Mouse (Mus musculus) limb, embryonic 10.5 days (tissue): ENCODE measurements around the gene Cacna2d3. TPM values are rescaled to one million over a fixed set of nuclear protein-coding genes. Genes with fewer than 3 reads are reported as not detected.

Experiments used
- DNase-seq: peaks from one replicate; pipeline ENCODE4 v3.0.0-alpha.2; 2017; ENCODE audit warnings: low spot score
- H3K27ac ChIP-seq: fragments of 300-500 bp; sonication (generic); 2 replicates; pipeline ENCODE4 v1.5.1; 2016; ENCODE audit warnings: mild to moderate bottlenecking
- H3K27me3 ChIP-seq: fragments of 300-500 bp; sonication (generic); 2 replicates; pipeline ENCODE4 v1.6.1; 2016; ENCODE audit warnings: low read depth, mild to moderate bottlenecking; ENCODE audit not compliant: poor library complexity, severe bottlenecking
- H3K36me3 ChIP-seq: fragments of 300-500 bp; sonication (generic); 2 replicates; pipeline ENCODE4 v1.6.1; 2016; ENCODE audit warnings: mild to moderate bottlenecking, moderate library complexity
- H3K4me1 ChIP-seq: fragments of 300-500 bp; sonication (generic); 2 replicates; pipeline ENCODE4 v1.6.1; 2016
- H3K4me3 ChIP-seq: fragments of 300-500 bp; sonication (generic); 2 replicates; pipeline ENCODE4 v1.5.1; 2016; ENCODE audit warnings: mild to moderate bottlenecking, moderate library complexity
- H3K9me3 ChIP-seq: fragments of 300-500 bp; sonication (generic); replicated peaks from 2 replicates; pipeline ENCODE4 v1.6.1; 2016; ENCODE audit warnings: mild to moderate bottlenecking
- WGBS: fragments of 180-500 bp; shearing (Covaris S2); methylation state at CpG from one replicate; pipeline ENCODE4 v1.1.7; 2016; 5-methylcytosine and 5-hydroxymethylcytosine counted together
- polyA plus RNA-seq: library from polyadenylated mRNA; unstranded; fragments of >200 nt; fragmentation: Nextera tagmentation; extraction: Ambion mirVana; gene quantifications from 2 replicates; pipeline ENCODE4 v1.2.1, GENCODE M21; 2016

The Cacna2d3 gene
- polyA plus RNA-seq, 1 experiment from 2014 or later: 0.86 TPM

DNA sequence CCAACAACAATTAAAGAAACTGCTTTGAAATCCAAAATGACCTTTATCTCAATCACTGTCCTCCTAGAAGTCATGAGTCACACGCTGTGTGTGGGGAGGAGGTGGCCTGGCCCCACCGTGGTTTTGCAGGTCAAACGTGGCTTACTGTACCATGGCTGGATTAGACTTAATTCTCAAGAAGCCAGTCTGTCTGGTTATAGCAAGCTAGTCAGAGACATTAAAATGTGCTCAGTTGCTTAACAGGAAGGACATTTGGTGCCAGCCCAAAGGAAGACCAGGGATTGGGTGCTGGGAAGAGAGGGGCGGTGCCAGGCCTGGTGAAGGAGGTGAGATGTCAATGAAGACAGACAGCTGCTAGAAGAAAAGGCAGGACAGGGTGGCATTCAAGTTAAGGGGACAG, 641.0 kb downstream of the Cacna2d3 start:
- DNase-seq: no peak
- H3K4me1 ChIP-seq: peaks cover 29% of the 10 kb centered on the region
- H3K27me3 ChIP-seq: 0 out of 2 replicates have a peak, but pooled peaks cover 4% of the 10 kb centered on the region
- no peak overlapping the region for H3K27ac ChIP-seq
- 74% methylated on average over 4 of the region's 4 CpGs for WGBS
- no peaks in the 10 kb centered on the region for H3K36me3 ChIP-seq
- H3K4me3 ChIP-seq: no peak overlapping the region
- no peaks in the 10 kb centered on the region for H3K9me3 ChIP-seq

DNA sequence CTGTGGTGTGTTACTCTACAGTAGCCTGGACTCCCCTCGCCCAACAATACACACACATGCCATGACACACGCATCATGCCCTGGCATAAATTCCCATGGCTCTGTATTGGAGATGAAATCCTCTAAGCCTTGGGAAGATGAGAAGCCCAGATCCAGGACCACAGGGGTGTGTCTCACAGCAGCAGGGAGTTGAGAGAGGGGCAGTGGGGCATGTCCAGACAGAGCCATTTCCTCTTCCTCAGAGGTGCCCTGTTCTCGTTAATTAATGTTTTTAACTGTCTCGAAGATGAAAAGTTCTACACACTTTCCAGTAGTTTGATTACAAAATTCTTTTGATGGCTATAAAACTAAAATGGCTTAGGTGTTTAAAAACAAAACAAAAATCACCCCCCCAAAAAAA, 641.4 kb downstream of the Cacna2d3 start:
- WGBS: 77% methylated on average over 4 of the region's 4 CpGs
- H3K27ac ChIP-seq: no peak overlapping the region; the same call in 1 of the 2 replicates

GRCm38 (mm10) chr14:29077418-29077817, 644.2 kb downstream of the Cacna2d3 start:
- no peaks in the 10 kb centered on the region for H3K36me3 ChIP-seq
- H3K4me1 ChIP-seq: peaks cover 37% of the 10 kb centered on the region
- no peak for DNase-seq
- WGBS: 43% methylated on average over 3 of the region's 3 CpGs
- H3K9me3 ChIP-seq: no peaks in the 10 kb centered on the region
- H3K27me3 ChIP-seq: 0 out of 2 replicates have a peak, but pooled peaks cover 4% of the 10 kb centered on the region
- H3K4me3 ChIP-seq: no peak overlapping the region
- H3K27ac ChIP-seq: peak overlapping the region; percentile 48; the same call in 1 of the 2 replicates

More for the DNA sequence above, 641.4 kb downstream of the Cacna2d3 start:
- H3K36me3 ChIP-seq: no peaks in the 10 kb centered on the region
- H3K27me3 ChIP-seq: 0 out of 2 replicates have a peak, but pooled peaks cover 4% of the 10 kb centered on the region
- no peak overlapping the region for H3K4me3 ChIP-seq
- DNase-seq: no peak
- no peaks in the 10 kb centered on the region for H3K9me3 ChIP-seq
- H3K4me1 ChIP-seq: peaks cover 25% of the 10 kb centered on the region

DNA sequence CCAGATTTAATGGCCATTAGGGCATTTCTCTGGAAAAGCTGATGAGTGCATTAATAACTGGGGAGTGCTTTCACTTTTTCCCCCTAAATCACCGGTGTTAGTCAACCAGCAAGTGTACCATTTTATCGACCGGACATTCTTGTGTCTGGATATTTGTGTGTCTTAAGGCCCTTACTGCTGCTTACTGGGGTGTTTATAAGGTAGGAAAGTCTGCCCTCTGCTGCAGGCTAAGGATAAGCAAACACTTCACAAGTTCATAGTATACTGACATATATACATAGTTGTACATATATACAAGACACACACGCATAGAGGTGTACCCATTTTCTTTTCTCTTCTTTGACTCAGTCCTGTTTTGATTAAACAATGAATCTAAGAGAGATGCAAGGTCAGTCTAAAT, 647.9 kb downstream of the Cacna2d3 start:
- Histone ChIP-seq H3K9me3 (no peaks in the 10 kb centered on the region), H3K4me3 (no peak overlapping the region), H3K27ac (no peak overlapping the region), H3K27me3 (0 out of 2 replicates have a peak, but pooled peaks cover 4% of the 10 kb centered on the region), H3K36me3 (no peaks in the 10 kb centered on the region), H3K4me1 (peaks cover 27% of the 10 kb centered on the region)
- DNase-seq: no peak
- 80% methylated on average over 4 of the region's 4 CpGs for WGBS

DNA sequence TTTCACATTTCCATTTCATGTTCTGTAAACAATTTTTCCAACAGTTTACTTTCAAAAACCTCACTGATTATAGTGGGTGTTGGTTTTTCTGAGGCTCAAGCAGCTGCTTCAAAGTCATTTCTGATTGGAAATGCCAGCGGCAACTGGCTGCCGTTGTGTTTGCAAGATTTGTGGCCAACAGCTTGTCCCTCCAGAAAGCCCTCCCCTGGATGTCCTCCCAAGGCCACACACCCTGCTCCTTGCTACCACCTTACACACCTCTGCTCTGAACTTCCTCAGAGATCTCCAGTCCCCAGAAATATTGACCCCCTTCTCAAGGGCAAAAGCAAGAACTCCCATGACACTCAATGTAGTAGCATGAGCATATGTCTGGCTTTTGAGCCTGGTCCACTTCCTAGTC, 659.0 kb downstream of the Cacna2d3 start:
- no peak for DNase-seq
- no peaks in the 10 kb centered on the region for H3K9me3 ChIP-seq
- no peak overlapping the region for H3K4me3 ChIP-seq
- no peak overlapping the region for H3K27ac ChIP-seq
- peaks cover 25% of the 10 kb centered on the region for H3K4me1 ChIP-seq
- WGBS: 88% methylated on average over 2 of the region's 2 CpGs
- no peaks in the 10 kb centered on the region for H3K27me3 ChIP-seq
- no peaks in the 10 kb centered on the region for H3K36me3 ChIP-seq

GRCm38 (mm10) chr14:29061491-29061890, 660.2 kb downstream of the Cacna2d3 start:
- 91% methylated on average over 1 of the region's 1 CpGs for WGBS
- H3K36me3 ChIP-seq: no peaks in the 10 kb centered on the region
- no peaks in the 10 kb centered on the region for H3K27me3 ChIP-seq
- no peak overlapping the region for H3K4me3 ChIP-seq
- no peaks in the 10 kb centered on the region for H3K9me3 ChIP-seq
- H3K27ac ChIP-seq: no peak overlapping the region
- DNase-seq: no peak
- peaks cover 18% of the 10 kb centered on the region for H3K4me1 ChIP-seq

DNA sequence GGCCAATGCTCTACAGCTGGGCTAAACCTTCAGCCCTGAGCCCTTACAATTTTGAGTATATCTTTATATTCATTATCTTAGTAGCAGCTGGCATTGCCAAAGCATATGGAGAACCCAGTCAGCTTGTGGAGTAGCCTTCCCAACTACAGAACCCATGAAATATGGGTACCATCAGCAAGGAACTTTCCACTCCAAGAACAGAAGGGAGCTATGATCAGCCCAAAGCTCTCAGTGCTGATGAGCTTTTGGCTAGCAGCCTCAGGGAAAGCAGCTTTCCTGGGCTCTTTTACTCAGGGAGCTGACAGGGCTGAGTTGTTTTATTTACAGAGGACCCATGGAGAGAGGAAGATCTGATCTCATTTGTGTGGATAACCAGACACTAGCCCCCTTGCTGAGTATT, 661.0 kb downstream of the Cacna2d3 start:
- Histone ChIP-seq H3K36me3 (no peaks in the 10 kb centered on the region), H3K4me1 (peaks cover 13% of the 10 kb centered on the region), H3K9me3 (no peaks in the 10 kb centered on the region), H3K27me3 (no peaks in the 10 kb centered on the region), H3K27ac (no peak overlapping the region), H3K4me3 (no peak overlapping the region)
- DNase-seq: no peak

- 30% methylated on average over 16 of the region's 16 CpGs for WGBS
- Histone ChIP-seq H3K36me3 (no peaks in the 10 kb centered on the region), H3K4me1 (peaks cover 9% of the 10 kb centered on the region), H3K27me3 (no peaks in the 10 kb centered on the region), H3K4me3 (no peak overlapping the region), H3K27ac (no peak overlapping the region), H3K9me3 (no peaks in the 10 kb centered on the region)
- DNase-seq: no peak
Observed at GRCm38 (mm10) chr14:29051951-29052835, 669.5 kb downstream of the Cacna2d3 start.

GRCm38 (mm10) chr14:29042355-29042754, 679.3 kb downstream of the Cacna2d3 start:
- no peaks in the 10 kb centered on the region for H3K36me3 ChIP-seq
- no peak for DNase-seq
- no peaks in the 10 kb centered on the region for H3K9me3 ChIP-seq
- H3K27ac ChIP-seq: no peak overlapping the region
- 74% methylated on average over 1 of the region's 1 CpGs for WGBS
- H3K27me3 ChIP-seq: no peaks in the 10 kb centered on the region
- 0 out of 2 replicates have a peak, but pooled peaks cover 2% of the 10 kb centered on the region for H3K4me1 ChIP-seq
- H3K4me3 ChIP-seq: no peak overlapping the region

DNA sequence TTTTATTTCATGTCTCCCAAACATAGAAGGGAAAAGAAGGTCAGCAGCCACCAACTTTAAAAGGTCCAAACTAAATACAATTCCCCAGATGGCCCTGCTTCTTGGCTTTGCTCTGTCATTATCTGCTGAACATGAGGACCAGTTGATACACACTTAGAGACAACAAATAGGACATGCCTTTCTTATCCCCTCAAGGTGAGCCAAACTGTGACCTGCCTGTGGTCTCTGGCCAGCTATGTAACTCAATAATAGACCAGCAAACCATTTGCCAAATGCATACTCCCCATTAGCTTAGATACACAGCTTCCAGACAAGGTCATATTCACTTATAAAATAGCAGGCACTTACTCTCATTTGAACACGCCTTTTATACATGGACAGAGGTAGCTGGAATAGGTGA, 680.2 kb downstream of the Cacna2d3 start:
- WGBS: 82% methylated on average over 1 of the region's 1 CpGs
- Histone ChIP-seq H3K36me3 (no peaks in the 10 kb centered on the region), H3K4me3 (no peak overlapping the region), H3K27ac (no peak overlapping the region), H3K4me1 (0 out of 2 replicates have a peak, but pooled peaks cover 2% of the 10 kb centered on the region), H3K27me3 (no peaks in the 10 kb centered on the region), H3K9me3 (no peaks in the 10 kb centered on the region)
- no peak for DNase-seq

DNA sequence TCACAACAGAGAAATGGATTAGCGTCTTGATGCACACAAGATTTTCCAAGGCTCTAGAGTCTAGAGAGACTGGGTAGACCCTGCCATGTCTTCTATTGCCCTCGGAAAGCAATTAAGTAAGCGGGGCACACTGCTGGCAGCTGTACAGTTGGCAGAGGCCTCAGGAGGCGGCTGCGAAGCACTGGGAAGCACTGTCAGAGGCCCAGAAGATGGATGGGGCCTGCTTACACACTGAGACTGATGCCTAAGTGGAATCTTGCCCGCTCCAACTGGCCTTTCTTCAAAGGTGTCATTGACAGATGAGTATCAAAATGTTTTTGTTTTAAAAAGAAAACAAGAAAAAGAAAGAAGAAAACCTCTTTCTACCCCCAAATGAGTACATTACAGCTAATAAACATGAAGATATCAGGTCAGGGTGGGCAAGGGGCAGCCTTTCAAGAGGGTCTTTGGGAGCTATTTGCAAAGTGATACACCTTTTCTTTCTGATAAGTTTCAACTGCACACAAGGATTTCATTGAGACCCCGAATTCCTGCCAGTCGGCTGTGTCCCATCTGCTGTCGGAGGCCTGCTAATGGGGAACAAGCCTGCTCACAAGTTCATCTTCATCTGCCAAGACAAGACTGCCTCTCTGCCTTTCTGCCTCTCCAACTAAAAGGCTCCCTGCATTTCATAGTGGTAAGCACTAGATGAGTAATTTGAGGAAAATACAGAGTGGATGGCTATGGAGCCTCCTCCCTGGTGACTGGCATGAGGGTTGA, 680.9 kb downstream of the Cacna2d3 start:
- no peaks in the 10 kb centered on the region for H3K36me3 ChIP-seq
- no peak for DNase-seq
- H3K27ac ChIP-seq: no peak overlapping the region
- no peaks in the 10 kb centered on the region for H3K9me3 ChIP-seq
- H3K4me1 ChIP-seq: 0 out of 2 replicates have a peak, but pooled peaks cover 2% of the 10 kb centered on the region
- H3K27me3 ChIP-seq: no peaks in the 10 kb centered on the region
- H3K4me3 ChIP-seq: no peak overlapping the region
- WGBS: 43% methylated on average over 9 of the region's 9 CpGs

- 69% methylated on average over 5 of the region's 5 CpGs for WGBS
- no peak for DNase-seq
- Histone ChIP-seq H3K4me1 (0 out of 2 replicates have a peak, but pooled peaks cover 2% of the 10 kb centered on the region), H3K27me3 (no peaks in the 10 kb centered on the region), H3K36me3 (no peaks in the 10 kb centered on the region), H3K9me3 (no peaks in the 10 kb centered on the region), H3K4me3 (no peak overlapping the region), H3K27ac (no peak overlapping the region)
Observed at GRCm38 (mm10) chr14:29038246-29038645, 683.4 kb downstream of the Cacna2d3 start.

DNA sequence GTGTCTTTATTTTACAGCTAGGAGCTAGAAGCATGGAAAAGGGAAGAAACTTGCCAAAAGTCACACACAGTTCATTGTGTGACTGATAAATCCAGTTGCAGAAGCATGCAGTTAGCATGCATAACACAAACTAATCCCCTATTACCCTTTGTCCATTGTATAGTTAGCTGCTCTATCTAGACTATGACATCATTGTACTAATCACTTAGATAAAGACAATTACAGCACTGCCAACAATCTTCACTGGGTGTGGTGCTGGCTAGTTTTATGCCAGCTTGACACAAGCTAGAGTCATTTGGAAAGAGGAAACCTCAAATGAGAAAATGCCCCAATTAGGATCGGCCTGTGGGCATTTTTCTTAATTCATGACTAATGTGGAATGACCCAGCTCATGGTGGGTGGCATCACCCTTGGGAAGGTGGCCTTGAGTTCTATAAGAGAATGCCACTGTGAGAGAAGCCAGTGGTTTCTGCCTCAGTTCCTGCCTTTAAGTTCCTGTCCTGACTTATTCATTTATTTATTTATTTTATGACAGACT, 689.7 kb downstream of the Cacna2d3 start:
- H3K4me1 ChIP-seq: peaks cover 35% of the 10 kb centered on the region
- H3K4me3 ChIP-seq: no peak overlapping the region
- H3K27me3 ChIP-seq: no peaks in the 10 kb centered on the region
- WGBS: 87% methylated on average over 1 of the region's 1 CpGs
- no peaks in the 10 kb centered on the region for H3K36me3 ChIP-seq
- no peak for DNase-seq
- no peak overlapping the region for H3K27ac ChIP-seq
- no peaks in the 10 kb centered on the region for H3K9me3 ChIP-seq
